Mouse (Mus musculus) adrenal gland (tissue): ENCODE results near the gene Nova2.

Source experiments
- intact Hi-C: fragments of 180-260 bp; cut with DNase I; formaldehyde crosslinking; loops from one replicate; pipeline ENCODE4 v1.15.1; 2025

Gene Nova2

DNA sequence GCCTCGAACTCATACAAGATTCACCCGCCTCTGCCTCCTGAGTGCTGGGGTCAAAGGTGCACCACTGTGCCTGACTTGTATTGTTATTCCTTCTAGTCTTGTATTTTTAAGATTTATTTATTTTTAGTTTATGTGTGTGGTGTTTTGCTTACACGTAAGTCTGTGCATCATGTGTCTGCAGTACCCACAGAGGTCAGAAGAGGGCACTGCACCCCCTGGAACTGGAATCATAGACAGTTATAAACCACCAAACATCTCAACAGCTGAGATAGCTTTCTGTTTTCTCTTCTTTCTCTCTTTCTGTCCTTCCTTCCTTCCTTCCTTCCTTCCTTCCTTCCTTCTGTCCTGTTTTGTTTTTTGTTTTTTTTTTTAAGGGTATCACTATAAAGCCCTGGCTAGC, 45.3 kb downstream of the Nova2 start:
- intact Hi-C loops = no loop called here

DNA sequence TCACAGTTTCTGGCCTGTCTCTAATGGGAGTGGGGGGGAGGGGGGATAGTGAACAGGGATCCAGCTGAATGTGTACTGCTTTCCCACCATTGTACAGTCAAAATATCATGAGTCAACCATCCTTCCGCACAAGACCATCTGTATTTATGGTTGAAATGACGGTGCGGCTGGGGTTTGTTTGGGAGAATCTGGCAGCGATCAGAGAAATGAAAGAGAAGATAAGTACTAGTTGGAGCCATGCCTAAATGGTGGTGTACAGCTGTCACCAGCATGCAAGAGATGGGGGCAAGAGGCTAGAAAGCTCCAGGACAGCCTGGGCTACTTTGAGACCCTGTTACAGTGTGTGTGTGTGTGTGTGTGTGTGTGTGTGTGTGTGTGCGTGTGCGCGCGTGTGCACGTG, 52.7 kb downstream of the Nova2 start:
- intact Hi-C loops = no loop called here

DNA sequence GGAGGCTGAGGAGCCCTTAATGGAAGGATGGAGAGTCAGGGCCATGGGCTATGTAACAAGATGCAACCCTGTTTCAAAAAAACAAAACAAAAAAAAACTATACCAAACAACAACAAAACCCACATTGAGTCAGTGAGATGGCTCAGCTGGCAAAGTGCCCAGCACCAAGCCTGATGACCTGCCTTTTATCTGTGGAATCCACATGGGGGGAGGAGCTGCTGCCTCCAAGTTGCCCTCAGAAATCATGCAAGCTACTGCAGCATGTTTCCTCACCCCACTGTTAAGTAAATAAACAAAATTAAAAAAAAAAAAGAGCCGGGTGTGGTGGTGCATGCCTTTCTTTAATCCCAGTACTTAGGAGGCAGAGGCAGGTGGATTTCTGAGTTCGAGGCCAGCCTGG, 60.8 kb downstream of the Nova2 start:
- intact Hi-C loops = no loop called here

DNA sequence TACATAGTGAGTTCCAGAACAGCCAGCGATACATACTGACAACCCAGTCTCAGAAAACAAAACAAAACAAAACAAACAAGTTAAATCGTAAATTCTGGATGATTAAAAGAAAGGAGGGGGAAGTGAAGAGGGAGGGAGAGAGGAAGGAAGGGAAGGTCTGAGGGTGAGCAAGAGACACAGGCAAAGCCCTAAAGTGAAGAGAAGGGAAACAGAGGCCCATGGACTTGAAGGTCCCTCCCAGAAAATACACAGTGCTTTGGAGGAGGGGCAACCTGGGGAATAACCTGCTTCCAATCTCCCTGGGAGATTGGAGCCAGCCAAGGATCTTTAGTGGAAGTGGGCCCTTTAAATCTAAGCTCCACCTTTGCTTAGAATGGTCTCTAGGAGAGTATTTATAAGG, 61.4 kb downstream of the Nova2 start, which contains the start of gene Nanos2:
Gene Nanos2, plus strand, starts transcription at position 301 of the 400 bp plus-strand sequence.
- intact Hi-C loops = no loop called here

DNA sequence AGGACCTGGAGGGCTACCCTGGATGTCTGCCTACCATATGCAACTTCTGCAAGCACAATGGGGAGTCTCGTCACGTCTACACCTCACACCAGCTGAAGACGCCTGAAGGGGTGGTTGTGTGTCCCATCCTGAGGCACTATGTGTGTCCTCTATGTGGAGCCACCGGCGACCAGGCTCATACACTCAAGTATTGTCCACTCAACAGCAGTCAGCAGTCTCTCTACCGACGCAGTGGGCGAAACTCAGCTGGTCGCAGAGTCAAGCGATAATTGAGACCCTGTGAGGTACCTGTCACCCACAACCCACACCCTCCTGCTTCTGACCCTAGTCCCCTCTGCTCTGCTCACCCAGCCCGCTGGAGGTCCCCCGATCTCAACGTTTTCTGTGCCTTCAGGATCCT, 62.1 kb downstream of the Nova2 start:
- intact Hi-C loops = no loop called here

DNA sequence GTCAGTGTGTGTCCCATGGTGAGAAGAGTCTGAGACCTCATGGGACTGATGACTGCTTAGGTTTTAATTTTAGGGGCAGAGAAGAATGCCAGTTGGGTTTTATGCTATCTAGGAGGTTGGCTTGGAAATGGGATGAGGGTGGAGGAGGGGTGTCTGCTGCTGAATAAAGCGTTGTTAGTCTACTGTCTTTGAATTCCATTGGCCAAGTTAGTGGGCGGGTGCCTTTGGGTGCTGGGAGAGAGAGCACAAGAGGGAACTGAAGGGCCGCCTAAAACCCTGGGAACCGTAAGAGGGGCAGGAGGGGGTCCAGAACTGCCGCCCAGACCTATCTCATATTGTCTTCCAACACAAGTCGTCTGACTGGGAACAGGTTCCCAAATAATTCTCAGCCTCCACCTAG, 63.1 kb downstream of the Nova2 start:
- intact Hi-C loops = no loop called here

DNA sequence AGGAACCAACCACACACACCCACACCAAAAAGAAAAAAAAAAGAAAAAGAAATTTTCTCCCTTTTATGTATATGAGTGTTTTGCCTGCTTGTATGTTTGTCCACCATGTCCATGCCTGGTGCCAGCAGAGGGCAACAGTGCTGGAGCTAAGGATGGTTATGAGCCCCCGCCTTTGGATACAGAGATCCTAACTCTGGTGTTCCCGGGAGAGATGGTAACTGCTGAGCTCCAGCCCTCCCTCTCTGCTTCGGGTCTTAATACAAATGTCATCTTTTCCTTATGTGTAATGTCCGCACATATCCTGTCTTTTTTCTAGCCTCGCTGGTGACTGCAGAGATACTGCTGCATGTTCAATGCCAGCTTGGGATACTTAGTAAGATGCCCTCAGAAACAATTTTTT, 64.3 kb downstream of the Nova2 start:
- intact Hi-C loops = no loop called here

DNA sequence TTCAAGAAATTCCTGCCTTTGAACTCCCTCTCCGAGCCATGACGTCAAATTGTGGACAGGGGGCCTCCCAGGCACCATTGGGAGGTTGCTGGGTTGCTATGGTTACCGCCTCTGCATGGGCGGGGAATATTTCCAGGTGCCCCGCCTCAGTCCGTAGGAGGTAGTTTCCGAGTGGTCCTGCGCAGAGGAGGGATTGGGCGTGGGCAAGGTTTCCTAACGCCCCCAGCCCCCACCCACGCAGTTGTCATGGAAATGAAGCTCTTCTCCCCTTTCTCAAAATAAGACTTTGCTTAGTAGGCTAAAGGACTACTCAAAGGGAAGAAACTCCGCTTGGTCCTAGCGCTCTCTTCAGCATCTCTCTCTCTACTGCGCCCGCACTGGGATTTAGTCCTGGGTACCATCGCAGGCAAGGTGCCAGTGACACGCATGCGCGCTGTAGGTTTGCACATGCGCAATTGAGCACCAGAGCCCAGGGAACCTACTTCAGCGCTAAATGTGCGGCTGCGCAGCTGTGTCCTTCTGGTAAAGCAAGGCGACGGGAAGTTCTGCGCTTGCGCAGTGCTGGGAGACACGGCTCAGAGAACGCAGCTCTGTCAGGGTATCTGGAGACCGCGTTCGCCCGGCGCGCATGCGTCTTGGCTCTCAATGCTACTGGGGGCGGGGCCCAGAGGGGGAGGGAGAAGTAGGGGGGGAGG, 65.1 kb downstream of the Nova2 start, which contains the start of gene Mypop:
Gene Mypop, plus strand, starts transcription at position 645 of the 695 bp plus-strand sequence.
- intact Hi-C loops = no loop called here

DNA sequence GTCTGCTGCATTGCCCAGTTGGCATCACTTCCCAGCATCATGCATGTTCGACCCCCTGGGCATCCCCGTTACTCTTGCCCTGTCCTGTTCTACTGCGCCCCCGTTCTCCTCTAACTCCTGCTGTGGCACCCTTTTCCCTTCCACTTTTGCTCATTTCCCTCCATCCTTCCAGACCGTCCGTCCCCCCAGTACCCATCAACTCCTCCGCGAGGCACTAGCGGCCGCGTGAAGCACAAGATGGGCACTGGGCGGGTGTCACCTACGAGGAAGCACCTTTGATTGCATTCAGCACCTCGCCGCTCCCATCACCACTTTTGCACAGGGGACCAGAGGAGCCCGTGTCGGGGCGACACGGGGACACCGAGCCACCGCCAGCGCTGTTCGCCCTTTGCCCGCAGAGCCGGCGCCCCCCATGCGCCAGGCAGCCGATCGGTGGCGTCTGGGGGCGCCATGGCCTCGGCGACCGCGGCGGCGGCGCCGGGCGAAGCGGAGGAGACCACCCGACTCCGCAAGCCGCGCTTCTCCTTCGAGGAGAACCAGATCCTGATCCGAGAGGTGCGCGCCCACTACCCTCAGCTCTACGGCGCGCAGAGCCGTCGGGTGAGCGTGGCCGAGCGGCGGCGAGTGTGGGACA, 66.1 kb downstream of the Nova2 start:
- intact Hi-C loops = no loop called here

DNA sequence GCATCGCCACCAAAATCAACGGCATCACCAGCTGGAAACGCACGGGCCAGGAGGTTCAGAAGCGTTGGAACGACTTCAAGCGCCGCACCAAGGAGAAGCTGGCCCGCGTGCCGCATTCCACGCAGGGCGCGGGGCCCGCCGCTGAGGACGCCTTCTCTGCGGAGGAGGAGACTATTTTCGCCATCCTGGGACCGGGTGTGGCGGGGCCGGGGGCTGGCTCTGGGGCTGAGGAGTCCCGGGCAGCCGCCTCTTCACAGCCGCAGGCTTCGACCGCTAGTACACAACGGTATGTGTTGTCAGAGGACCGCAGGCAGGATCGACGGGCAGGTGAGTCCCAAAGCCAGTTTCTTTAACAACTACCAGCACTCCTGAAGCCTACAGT, 66.6 kb downstream of the Nova2 start:
- intact Hi-C loops = no loop called here

DNA sequence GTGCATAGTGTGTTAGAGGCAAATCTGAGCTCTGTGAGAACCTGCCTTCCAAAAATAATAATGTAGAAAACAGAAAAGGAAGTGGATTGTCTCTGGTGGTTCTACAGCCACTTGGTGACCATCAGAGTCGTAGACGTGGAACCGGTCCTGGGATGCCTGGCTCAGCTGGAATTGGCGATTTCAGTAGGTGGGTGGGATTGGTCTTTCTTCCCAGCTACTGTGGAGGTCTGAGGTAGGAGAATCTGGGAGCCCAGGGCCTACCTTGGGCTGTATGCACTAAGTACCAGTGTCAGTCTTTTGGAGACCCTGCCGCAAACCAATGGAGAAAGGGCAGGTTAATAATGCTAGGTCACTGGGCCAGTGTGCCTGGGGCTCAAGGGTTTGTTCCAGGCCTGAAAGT, 67.3 kb downstream of the Nova2 start:
- intact Hi-C loops = no loop called here

DNA sequence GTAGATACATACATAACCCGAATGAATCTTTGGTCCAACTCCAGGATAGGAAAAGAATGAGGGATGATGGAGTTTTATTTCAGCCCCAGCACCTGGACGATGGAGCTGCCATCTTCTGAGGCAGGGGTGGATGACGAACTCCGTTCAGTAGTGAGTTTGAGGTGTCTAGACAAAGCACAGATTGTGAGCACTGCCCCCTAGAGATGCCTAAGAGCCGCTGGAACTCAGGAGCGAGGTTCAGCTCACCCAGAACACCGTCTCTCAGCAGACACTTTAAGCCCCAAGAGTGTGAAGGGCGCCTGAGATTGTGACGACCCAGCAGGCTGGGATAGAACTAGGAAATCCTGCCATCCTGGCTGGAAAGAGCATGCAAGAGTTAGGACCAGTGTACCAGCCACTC, 73.1 kb downstream of the Nova2 start:
- intact Hi-C loops = no loop called here

DNA sequence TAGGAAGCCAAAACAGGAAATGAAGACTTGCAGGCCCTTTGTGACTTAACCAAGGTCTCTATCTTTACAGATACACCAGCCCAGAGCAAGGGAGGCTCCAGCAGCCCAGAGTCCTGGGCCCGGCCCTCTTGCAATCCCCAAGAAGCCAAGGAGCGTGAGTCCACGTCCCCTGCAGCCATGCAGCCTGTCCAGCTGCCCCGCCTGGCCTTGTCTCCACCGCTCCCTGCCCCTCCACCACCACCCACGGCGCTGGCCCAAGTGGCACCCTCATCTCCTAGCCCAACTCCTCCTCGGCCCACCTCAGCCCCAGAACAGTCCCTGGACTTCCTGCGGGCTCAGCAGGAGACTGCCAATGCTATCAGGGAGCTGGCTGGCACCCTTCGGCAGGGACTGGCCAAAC, 74.7 kb downstream of the Nova2 start:
- intact Hi-C loops = no loop called here

DNA sequence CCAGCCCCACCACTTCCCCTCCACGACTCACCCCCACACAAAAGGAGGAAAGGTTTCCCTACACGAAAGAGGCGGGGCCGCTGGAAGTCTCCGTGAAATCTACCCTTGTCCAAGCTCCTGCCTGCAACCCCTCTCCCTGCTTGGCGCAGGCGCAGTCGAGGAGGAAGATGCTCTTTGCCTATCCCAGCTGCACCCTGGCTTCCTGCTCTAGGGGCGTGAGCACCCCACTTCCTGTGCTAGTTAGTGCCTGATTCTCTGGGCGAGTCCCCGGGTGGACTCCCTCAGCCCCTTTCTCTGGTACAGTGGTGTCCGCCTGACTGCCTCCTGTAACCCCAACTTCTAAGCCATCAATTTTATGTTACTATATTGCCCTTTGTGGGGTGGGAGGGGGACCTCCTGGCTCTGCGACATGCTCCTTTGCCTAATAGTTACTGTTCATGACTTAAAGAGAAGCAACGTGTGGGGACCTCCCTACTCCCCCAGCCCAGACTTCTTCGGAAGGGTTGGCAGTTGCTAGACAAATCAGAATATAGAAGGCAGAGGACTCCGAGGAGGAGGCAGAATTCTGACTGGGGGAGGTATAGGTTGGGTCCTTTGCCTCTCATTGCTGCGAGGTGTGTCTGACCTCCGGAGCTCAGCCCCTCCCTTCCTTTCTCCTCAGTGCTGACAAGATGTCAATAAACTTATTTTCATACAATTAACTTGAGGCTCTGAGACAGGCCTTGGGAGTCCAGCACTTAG, 75.5 kb downstream of the Nova2 start:
- intact Hi-C loops = no loop called here

DNA sequence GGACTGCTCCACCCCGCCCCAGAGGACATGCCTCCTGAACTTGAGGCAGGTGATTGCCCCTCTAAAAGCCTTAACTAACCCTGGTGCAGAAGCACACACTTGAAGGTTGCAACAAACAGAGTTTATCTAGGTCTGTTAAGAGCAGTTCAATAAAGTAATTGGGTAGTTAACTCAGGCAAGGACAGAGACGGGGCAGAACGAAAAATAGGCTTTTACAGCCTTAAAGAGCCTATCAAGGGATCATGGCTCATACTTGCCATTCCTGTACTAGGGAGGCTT, 76.1 kb downstream of the Nova2 start:
- intact Hi-C loops = no loop called here

DNA sequence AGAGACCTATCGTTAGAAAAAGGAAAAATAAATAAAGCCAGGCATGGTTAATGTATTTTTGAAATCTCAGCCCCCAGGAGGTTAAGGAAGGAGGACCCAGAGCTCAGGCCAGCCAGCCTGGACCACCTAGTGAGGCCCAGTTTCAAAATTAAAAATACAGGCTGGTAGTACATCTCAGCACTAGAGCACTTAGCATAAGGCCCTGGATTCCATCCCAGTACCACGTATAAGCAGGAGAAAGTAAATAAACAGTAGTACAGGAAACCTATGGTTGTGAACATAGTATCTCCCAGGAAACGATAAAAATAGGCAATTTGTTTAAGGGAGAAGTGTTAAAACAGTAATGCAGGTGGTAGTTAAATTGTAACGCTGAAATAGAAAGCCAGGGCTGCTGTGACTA, 76.4 kb downstream of the Nova2 start:
- intact Hi-C loops = no loop called here

DNA sequence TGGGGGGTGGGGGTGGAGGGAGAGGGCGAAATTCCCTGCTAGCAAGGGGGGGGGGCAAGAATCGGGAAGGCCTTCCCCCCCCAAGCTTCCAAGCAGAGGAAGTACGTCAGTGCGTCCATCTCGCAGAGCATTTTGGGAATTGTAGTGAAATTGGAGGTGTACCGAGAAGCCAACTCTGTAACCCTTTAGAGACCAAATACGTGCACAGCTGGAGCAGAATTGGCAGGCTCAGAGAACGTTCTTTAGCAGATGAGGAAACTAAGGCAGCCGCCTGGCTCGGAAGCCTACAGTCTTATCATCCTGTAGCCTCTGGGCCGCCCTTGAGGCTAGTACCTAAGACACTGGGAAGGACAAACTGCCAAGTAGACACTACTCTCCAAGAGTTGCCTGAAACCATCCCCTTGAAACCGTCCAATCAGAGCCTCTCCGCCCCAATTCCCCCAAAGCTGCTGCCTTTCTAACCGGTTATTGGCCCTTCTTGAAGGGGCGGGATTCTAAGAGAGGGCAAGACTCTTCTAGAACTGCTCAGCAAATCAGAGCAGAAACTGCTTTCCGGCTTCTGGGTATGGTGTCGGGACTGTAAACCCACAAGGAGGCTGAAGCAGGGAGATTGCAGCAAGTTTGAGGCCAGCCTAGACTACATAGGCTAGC, 77.3 kb downstream of the Nova2 start:
- intact Hi-C loops = no loop called here

DNA sequence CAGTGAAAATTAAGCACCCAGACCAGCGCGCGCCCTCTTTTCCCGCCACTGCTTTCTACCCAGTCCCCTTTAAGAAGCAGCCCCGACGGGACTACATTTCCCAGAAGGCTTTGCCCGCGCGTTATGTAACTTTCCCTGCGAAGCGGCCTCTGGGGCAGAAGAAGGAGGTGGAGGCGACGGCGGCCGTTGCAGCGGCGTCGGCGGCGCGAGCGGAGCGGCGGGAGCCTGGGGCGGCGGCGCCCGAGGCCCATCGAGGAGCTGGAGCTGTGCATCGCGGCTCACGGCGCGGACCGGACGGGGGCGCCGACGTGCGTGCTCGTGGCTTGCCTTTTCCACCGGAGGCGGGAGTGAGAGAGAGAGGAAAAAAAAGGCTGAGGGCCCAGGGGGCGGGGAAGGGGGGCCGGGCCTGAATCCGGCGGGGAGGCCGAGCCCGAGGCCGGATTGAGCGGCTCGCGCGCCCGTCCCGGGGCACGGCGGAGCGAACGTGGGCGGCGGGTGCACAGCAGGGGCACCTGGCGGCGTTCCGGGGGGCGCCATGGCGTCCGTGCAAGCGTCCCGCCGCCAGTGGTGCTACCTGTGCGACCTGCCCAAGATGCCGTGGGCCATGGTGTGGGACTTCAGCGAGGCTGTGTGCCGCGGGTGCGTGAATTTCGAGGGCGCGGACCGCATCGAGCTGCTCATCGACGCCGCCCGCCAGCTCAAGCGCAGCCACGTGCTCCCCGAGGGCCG, 78.4 kb downstream of the Nova2 start, which contains the start of gene Irf2bp1:
Gene Irf2bp1, plus strand, starts transcription at position 143 of the 729 bp plus-strand sequence.
- intact Hi-C loops = no loop called here

DNA sequence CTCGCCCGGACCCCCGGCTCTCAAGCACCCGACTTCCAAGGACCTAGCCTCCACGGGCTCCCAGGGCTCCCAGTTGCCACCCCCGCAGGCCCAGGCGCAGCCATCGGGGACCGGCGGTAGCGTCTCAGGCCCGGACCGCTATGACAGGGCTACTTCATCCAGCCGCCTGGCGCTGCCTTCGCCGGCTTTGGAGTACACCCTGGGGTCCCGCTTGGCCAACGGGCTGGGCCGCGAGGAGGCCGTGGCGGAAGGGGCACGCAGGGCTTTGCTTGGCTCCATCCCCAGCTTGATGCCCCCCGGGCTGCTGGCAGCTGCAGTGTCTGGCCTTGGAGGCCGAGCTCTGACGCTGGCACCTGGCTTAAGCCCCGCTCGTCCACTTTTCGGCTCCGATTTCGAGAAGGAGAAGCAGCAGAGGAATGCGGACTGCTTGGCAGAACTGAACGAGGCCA, 79.0 kb downstream of the Nova2 start:
- intact Hi-C loops = loop anchor here (5.0 kb wide), 1 partner anchor 107 kb away; no protein-coding TSS in a partner anchor

DNA sequence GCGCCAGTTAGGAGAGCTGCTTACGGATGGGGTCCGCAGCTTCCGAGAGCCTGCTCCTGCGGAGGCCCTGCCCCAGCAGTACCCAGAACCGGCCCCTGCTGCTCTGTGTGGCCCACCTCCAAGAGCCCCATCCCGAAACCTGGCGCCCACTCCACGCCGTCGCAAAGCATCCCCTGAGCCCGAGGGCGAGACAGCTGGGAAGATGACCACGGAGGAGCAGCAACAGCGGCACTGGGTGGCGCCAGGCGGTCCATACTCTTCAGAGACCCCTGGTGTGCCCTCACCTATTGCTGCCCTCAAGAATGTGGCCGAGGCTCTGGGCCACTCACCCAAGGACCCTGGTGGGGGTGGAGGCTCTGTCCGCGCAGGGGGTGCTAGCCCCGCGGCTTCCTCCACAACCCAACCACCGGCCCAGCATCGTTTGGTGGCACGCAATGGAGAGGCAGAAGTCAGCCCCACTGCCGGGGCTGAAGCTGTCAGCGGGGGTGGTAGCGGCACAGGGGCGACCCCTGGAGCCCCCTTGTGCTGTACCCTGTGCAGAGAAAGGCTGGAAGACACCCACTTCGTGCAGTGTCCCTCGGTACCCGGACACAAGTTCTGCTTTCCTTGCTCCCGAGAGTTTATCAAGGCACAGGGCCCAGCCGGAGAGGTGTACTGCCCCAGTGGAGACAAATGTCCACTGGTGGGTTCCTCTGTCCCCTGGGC, 79.9 kb downstream of the Nova2 start:
- intact Hi-C loops = loop anchor here (5.0 kb wide), 1 partner anchor 108 kb away; no protein-coding TSS in a partner anchor
